Mouse (Mus musculus) urinary bladder, adult 18-20 months (tissue): ENCODE results near the gene Klhdc8a.

Experiments
- DNase-seq, 2 experiments: peaks; one replicate each; pipeline ENCODE4 v3.0.0; 2022; ENCODE audit warnings: low spot score in 2 of 2, mixed read lengths in 2 of 2

Klhdc8a gene

GRCm38 (mm10) chr1:132290921-132291675 lies 7.3 kb upstream of the Klhdc8a start:
- no peak for DNase-seq

- no peak for DNase-seq
These were observed 6.7 kb upstream of the Klhdc8a start for GRCm38 (mm10) chr1:132291706-132292105.

- DNase-seq, result no peak
These were observed 5.9 kb upstream of the Klhdc8a start for GRCm38 (mm10) chr1:132292318-132293129.

GRCm38 (mm10) chr1:132295506-132295905 lies 2.9 kb upstream of the Klhdc8a start:
- no peak for DNase-seq

- DNase-seq, result no peak
These were observed 2.4 kb upstream of the Klhdc8a start for GRCm38 (mm10) chr1:132296051-132296450.

GRCm38 (mm10) chr1:132298801-132299464 lies 507 bp downstream of the Klhdc8a start:
- DNase-seq, result no peak

GRCm38 (mm10) chr1:132299744-132300143 lies 1.3 kb downstream of the Klhdc8a start:
- DNase-seq, result no peak

- DNase-seq, result no peak
These were observed 2.8 kb downstream of the Klhdc8a start for GRCm38 (mm10) chr1:132301242-132301641.

- DNase-seq, result no peak
These were observed 4.0 kb downstream of the Klhdc8a start for GRCm38 (mm10) chr1:132302341-132302866.

GRCm38 (mm10) chr1:132304618-132305214 lies 6.3 kb downstream of the Klhdc8a start:
- no peak for DNase-seq

GRCm38 (mm10) chr1:132306160-132306559 lies 7.7 kb downstream of the Klhdc8a start:
- DNase-seq, result peak in 1 of 2 experiments; percentile 45

GRCm38 (mm10) chr1:132306808-132307207 lies 8.4 kb downstream of the Klhdc8a start:
- no peak for DNase-seq

- DNase-seq, result no peak
These were observed 9.5 kb downstream of the Klhdc8a start for GRCm38 (mm10) chr1:132307962-132308361.

GRCm38 (mm10) chr1:132308674-132309073 lies 10.2 kb downstream of the Klhdc8a start:
- no peak for DNase-seq

- DNase-seq, result no peak
These were observed 12.3 kb downstream of the Klhdc8a start for GRCm38 (mm10) chr1:132310754-132311153.

GRCm38 (mm10) chr1:132311174-132311859 lies 12.9 kb downstream of the Klhdc8a start:
- DNase-seq, result no peak

- DNase-seq, result no peak
These were observed 13.6 kb downstream of the Klhdc8a start for GRCm38 (mm10) chr1:132312043-132312442.

GRCm38 (mm10) chr1:132312703-132313102 lies 14.3 kb downstream of the Klhdc8a start:
- DNase-seq, result no peak

- DNase-seq, result peak; percentile 82 to 85
These were observed 17.6 kb downstream of the Klhdc8a start, which contains the start of gene Nuak2 for GRCm38 (mm10) chr1:132315889-132316624. Gene Nuak2, plus strand, starts transcription at chr1:132316126.

- no peak for DNase-seq
These were observed 18.2 kb downstream of the Klhdc8a start for GRCm38 (mm10) chr1:132316625-132316994.
